Mouse (Mus musculus): ENCODE results near the gene Nono. TPM values are rescaled to one million over a fixed set of nuclear protein-coding genes. Genes with fewer than 3 reads are reported as not detected.
"Not testable (repeated sequence)": the region's sequence is repeated elsewhere in the genome, so short reads cannot be mapped to it uniquely, and the experiment has no call there.

The Nono gene
- polyA plus RNA-seq, 1 experiment, result 304 TPM

DNA sequence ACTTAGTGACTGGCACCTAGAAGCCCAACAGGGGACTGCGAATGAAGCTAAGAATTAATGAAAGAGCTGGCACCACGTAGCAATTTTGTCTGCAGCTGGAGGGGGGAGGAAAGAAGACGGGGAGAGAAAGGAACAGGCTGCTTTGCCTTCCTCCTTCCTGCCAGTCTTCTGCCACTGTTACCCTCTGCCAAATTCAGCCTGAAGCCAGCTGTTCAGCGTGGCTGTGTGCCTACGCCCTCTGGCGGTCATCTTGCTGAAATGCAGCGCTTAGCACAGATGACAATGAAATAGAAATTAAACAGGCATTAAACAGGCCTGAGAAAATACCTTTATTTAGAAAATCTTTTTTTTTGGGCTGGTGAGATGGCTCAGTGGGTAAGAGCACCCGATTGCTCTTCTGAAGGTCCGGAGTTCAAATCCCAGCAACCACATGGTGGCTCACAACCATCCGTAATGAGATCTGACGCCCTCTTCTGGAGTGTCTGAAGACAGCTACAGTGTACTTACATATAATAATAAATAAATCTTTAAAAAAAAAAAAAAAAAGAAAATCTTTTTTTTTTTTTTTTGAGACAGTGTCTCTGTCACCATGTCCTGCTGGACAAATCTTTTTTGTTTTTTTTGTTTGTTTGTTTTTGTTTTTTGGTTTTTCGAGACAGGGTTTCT lies 57.5 kb downstream of the Nono start:
- peak; percentile 48 for TF ChIP-seq CTCF (IDR thresholded peaks at IDR 0.05; ENCODE audit: control insufficient read depth, insufficient read depth, insufficient read length)
- not testable (repeated sequence) for H3K79me3 ChIP-seq (ENCODE audit: low read depth); H3K79me2 ChIP-seq (ENCODE audit: control insufficient read depth, insufficient read depth)

More for the DNA sequence above, 57.5 kb downstream of the Nono start:
- H3ac ChIP-seq (ENCODE audit: control insufficient read depth, insufficient read length, low read depth); H3K36me3 ChIP-seq (ENCODE audit: control insufficient read depth, insufficient read depth); H3K4me3 ChIP-seq (ENCODE audit: insufficient read depth, poor library complexity, severe bottlenecking); H3K27me3 ChIP-seq (ENCODE audit: control insufficient read depth, insufficient read depth, insufficient read length): not testable (repeated sequence)

Other genes starting within 250 kb of the Nono start
- 51.3 TPM for gene Snx12, start 206.8 kb upstream of the Nono start, polyA plus RNA-seq (2012; fragmentation: generic; extraction: Trizol)
- 8.6 TPM for gene Foxo4, start 174.8 kb upstream of the Nono start, polyA plus RNA-seq (2012; fragmentation: generic; extraction: Trizol)
- not detected for gene Gm614, start 165.3 kb upstream of the Nono start, polyA plus RNA-seq (2012; fragmentation: generic; extraction: Trizol)
- gene Il2rg, start 161.1 kb upstream of the Nono start, polyA plus RNA-seq (2012; fragmentation: generic; extraction: Trizol), result 1.7 TPM
- gene Gm20489, start 160.3 kb upstream of the Nono start, polyA plus RNA-seq (2012; fragmentation: generic; extraction: Trizol), result not detected
- 22.7 TPM for gene Med12, start 155.3 kb upstream of the Nono start, polyA plus RNA-seq (2012; fragmentation: generic; extraction: Trizol)
- gene Nlgn3, start 130.2 kb upstream of the Nono start, polyA plus RNA-seq (2012; fragmentation: generic; extraction: Trizol), result not detected
- not detected for gene Gjb1, start 52.9 kb upstream of the Nono start, polyA plus RNA-seq (2012; fragmentation: generic; extraction: Trizol)
- gene Zmym3, start 8.5 kb upstream of the Nono start, polyA plus RNA-seq (2012; fragmentation: generic; extraction: Trizol), result 15.8 TPM
- 0.36 TPM for gene Itgb1bp2, start 19.8 kb downstream of the Nono start, polyA plus RNA-seq (2012; fragmentation: generic; extraction: Trizol)
- 8.0 TPM for gene Taf1, start 103.4 kb downstream of the Nono start, polyA plus RNA-seq (2012; fragmentation: generic; extraction: Trizol)
- 14.2 TPM for gene Ogt, start 210.7 kb downstream of the Nono start, polyA plus RNA-seq (2012; fragmentation: generic; extraction: Trizol)